Mouse (Mus musculus) right cerebral cortex, postnatal 14 days (tissue): ENCODE results near the gene Epn3.

Source experiments
- DNase-seq: peaks from one replicate; pipeline ENCODE4 v3.0.0; 2022

Gene Epn3

GRCm38 (mm10) chr11:94468582-94469064, 31.2 kb downstream of the Epn3 start:
- peak; percentile 74 for DNase-seq

- no peak for DNase-seq
Measured at GRCm38 (mm10) chr11:94466333-94466855, 33.4 kb downstream of the Epn3 start.

- no peak for DNase-seq
Measured at GRCm38 (mm10) chr11:94464170-94464569, 35.6 kb downstream of the Epn3 start.

GRCm38 (mm10) chr11:94461856-94462255, 37.9 kb downstream of the Epn3 start:
- no peak for DNase-seq

GRCm38 (mm10) chr11:94457001-94457400, 42.8 kb downstream of the Epn3 start:
- no peak for DNase-seq

- DNase-seq: no peak
Measured at GRCm38 (mm10) chr11:94456347-94456746, 43.4 kb downstream of the Epn3 start.

- DNase-seq: no peak
Measured at GRCm38 (mm10) chr11:94455161-94455820, 44.5 kb downstream of the Epn3 start.

GRCm38 (mm10) chr11:94454756-94455155, 45.0 kb downstream of the Epn3 start:
- DNase-seq: no peak

GRCm38 (mm10) chr11:94451091-94451773, 48.5 kb downstream of the Epn3 start:
- no peak for DNase-seq

GRCm38 (mm10) chr11:94449886-94450285, 49.9 kb downstream of the Epn3 start:
- DNase-seq: no peak

GRCm38 (mm10) chr11:94449239-94449638, 50.5 kb downstream of the Epn3 start:
- DNase-seq: no peak

GRCm38 (mm10) chr11:94447017-94447416, 52.8 kb downstream of the Epn3 start:
- DNase-seq: no peak

GRCm38 (mm10) chr11:94445300-94445699, 54.5 kb downstream of the Epn3 start:
- no peak for DNase-seq

- no peak for DNase-seq
Measured at GRCm38 (mm10) chr11:94444829-94445228, 54.9 kb downstream of the Epn3 start.

- DNase-seq: no peak
Measured at GRCm38 (mm10) chr11:94441752-94442151, 58.0 kb downstream of the Epn3 start.

GRCm38 (mm10) chr11:94441122-94441521, 58.7 kb downstream of the Epn3 start:
- no peak for DNase-seq

- DNase-seq: no peak
Measured at GRCm38 (mm10) chr11:94440421-94440820, 59.4 kb downstream of the Epn3 start.
